Mouse (Mus musculus): ENCODE results near the gene Mcrip2.

Mcrip2 gene

GRCm38 (mm10) chr17:25863681-25864080 is 4.9 kb downstream of the Mcrip2 start:
- DNase-seq = no peak

GRCm38 (mm10) chr17:25861704-25862612 is 6.6 kb downstream of the Mcrip2 start:
- DNase-seq = no peak

- peak; percentile 99 for DNase-seq
Measured at GRCm38 (mm10) chr17:25860832-25861703, 7.5 kb downstream of the Mcrip2 start, which contains the start of gene Wdr90. Gene Wdr90, minus strand, starts transcription at chr17:25861501.

GRCm38 (mm10) chr17:25860229-25860628 is 8.3 kb downstream of the Mcrip2 start:
- DNase-seq = no peak

- DNase-seq = peak; percentile 100
Measured at GRCm38 (mm10) chr17:25844396-25844901, 24.1 kb downstream of the Mcrip2 start, which contains the start of gene Rhot2. Gene Rhot2, minus strand, starts transcription at chr17:25844851.

GRCm38 (mm10) chr17:25843636-25844395 is 24.7 kb downstream of the Mcrip2 start:
- no peak for DNase-seq

GRCm38 (mm10) chr17:25843122-25843521 is 25.4 kb downstream of the Mcrip2 start:
- DNase-seq = no peak

- no peak for DNase-seq
Measured at GRCm38 (mm10) chr17:25842509-25842908, 26.1 kb downstream of the Mcrip2 start.

GRCm38 (mm10) chr17:25841117-25841880 is 27.3 kb downstream of the Mcrip2 start, which contains the start of gene Gm20683:
Gene Gm20683, minus strand, starts transcription at chr17:25841763.
- DNase-seq = peak; percentile 91

- DNase-seq = peak; percentile 90
Measured at GRCm38 (mm10) chr17:25840519-25840918, 28.0 kb downstream of the Mcrip2 start.

GRCm38 (mm10) chr17:25839455-25840235 is 28.9 kb downstream of the Mcrip2 start:
- peak; percentile 92 for DNase-seq

GRCm38 (mm10) chr17:25838904-25839303 is 29.7 kb downstream of the Mcrip2 start:
- peak; percentile 86 for DNase-seq

GRCm38 (mm10) chr17:25837533-25837932 is 31.0 kb downstream of the Mcrip2 start:
- peak; percentile 89 for DNase-seq

- peak; percentile 98 for DNase-seq
Measured at GRCm38 (mm10) chr17:25837076-25837410, 31.5 kb downstream of the Mcrip2 start, which contains the start of gene Rhbdl1. Gene Rhbdl1, minus strand, starts transcription at chr17:25837295.

GRCm38 (mm10) chr17:25836397-25837075 is 32.0 kb downstream of the Mcrip2 start:
- peak; percentile 95 for DNase-seq

GRCm38 (mm10) chr17:25835816-25836215 is 32.7 kb downstream of the Mcrip2 start:
- DNase-seq = peak; percentile 96

- peak; percentile 96 for DNase-seq
Measured at GRCm38 (mm10) chr17:25835301-25835700, 33.3 kb downstream of the Mcrip2 start.

GRCm38 (mm10) chr17:25834595-25835222 is 33.9 kb downstream of the Mcrip2 start:
- peak; percentile 97 for DNase-seq

- peak; percentile 96 for DNase-seq
Measured at GRCm38 (mm10) chr17:25833961-25834594, 34.5 kb downstream of the Mcrip2 start.

Measured in heart, adult 11 months (tissue).